ENCODE assay signal across 25 mouse cellular contexts in the genomic region with DNA sequence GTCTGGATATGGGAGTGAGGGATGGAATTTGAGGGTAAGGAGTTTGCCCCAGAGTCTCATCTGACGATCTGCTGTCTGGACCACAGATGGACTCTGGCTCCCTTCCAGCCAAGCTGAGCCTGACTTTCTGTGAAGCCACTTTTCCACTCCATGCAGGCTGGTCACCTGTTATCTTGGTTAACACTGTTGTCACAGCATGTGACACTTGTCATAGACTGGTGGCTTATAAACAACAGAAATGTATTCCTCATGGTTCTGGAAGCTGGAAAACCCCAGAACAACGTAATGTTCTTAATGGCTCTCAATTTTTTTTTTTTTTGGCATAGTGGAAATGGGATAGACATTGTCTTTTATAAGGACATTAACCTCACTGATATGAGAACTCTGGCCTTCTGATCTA. TPM values are rescaled to one million over a fixed set of nuclear protein-coding genes. Genes with fewer than 3 reads are reported as not detected.
"Had no signal": no experiment of that assay in that cellular context is flagged by ENCODE, and none has a peak within 500 bp of the region (broad histone marks: within the 10 kb centered on the region; RNA-seq: fewer than 3 reads in every experiment).

No protein-coding gene starts in this region.

- DNase-seq: lung, adult 18-20 months; lung, embryonic 14.5 days; lung, postnatal 10 days; lung, postnatal 4 days; midbrain, embryonic 14.5 days; right cerebral cortex, postnatal 14 days; thymus, adult 2 months; thymus, postnatal 25 days; thymus, postnatal 4 days had no signal

- H3K4me3 ChIP-seq: midbrain, embryonic 10.5 days; midbrain, embryonic 12.5 days; neural tube, embryonic 12.5 days; stomach, embryonic 15.5 days had no signal

- H3K9ac ChIP-seq: lung, embryonic 14.5 days; midbrain, embryonic 12.5 days; neural tube, embryonic 12.5 days; stomach, embryonic 15.5 days had no signal

- H3K4me1 ChIP-seq: midbrain, embryonic 10.5 days; midbrain, embryonic 12.5 days; neural tube, embryonic 12.5 days; stomach, embryonic 15.5 days had no signal

- H3K27me3 ChIP-seq: midbrain, embryonic 12.5 days; neural tube, embryonic 12.5 days; stomach, embryonic 15.5 days had no signal

- H3K4me2 ChIP-seq: lung, embryonic 14.5 days; midbrain, embryonic 12.5 days; neural tube, embryonic 12.5 days; stomach, embryonic 15.5 days had no signal

- H3K36me3 ChIP-seq: midbrain, embryonic 10.5 days; midbrain, embryonic 12.5 days; neural tube, embryonic 12.5 days; stomach, embryonic 15.5 days had no signal

- H3K9me3 ChIP-seq: midbrain, embryonic 10.5 days; neural tube, embryonic 12.5 days; stomach, embryonic 15.5 days had no signal

- H3K27ac ChIP-seq: midbrain, embryonic 10.5 days; midbrain, embryonic 12.5 days; neural tube, embryonic 12.5 days; stomach, embryonic 15.5 days; stomach, postnatal 0 days had no signal

RNA-seq across cellular contexts. Expression of a gene that starts 21.4 kb away (rescaled TPM):
- total RNA-seq: megakaryocyte, adult 5-6 weeks; megakaryocyte-erythroid progenitor cell, adult 5-6 weeks; midbrain, postnatal 0 days; monocyte, adult 5-6 weeks; neutrophil, adult 5-6 weeks had no signal
- polyA plus RNA-seq: liver, embryonic 16.5 days; lung, embryonic 14.5 days; lung, embryonic 16.5 days; midbrain, embryonic 10.5 days; midbrain, embryonic 12.5 days; midbrain, embryonic 14.5 days; midbrain, postnatal 0 days; neural tube, embryonic 12.5 days; neural tube, embryonic 14.5 days; spleen, adult 2 months; stomach, embryonic 15.5 days; stomach, postnatal 0 days; thymus, adult 2 months; urinary bladder, adult 2 months had no signal

RNA-seq across cellular contexts. Expression of a gene that starts 28.9 kb away (rescaled TPM):
- total RNA-seq: megakaryocyte, adult 5-6 weeks; megakaryocyte-erythroid progenitor cell, adult 5-6 weeks; midbrain, postnatal 0 days; monocyte, adult 5-6 weeks; neutrophil, adult 5-6 weeks had no signal
- polyA plus RNA-seq: liver, embryonic 16.5 days; lung, embryonic 14.5 days; lung, embryonic 16.5 days; midbrain, embryonic 10.5 days; midbrain, embryonic 12.5 days; midbrain, embryonic 14.5 days; midbrain, postnatal 0 days; neural tube, embryonic 12.5 days; neural tube, embryonic 14.5 days; spleen, adult 2 months; stomach, embryonic 15.5 days; stomach, postnatal 0 days; testis, adult 2 months; thymus, adult 2 months; urinary bladder, adult 2 months had no signal

RNA-seq across cellular contexts. Expression of a gene that starts 42.8 kb away (rescaled TPM):
- total RNA-seq: megakaryocyte, adult 5-6 weeks; megakaryocyte-erythroid progenitor cell, adult 5-6 weeks; midbrain, postnatal 0 days; monocyte, adult 5-6 weeks; neutrophil, adult 5-6 weeks had no signal
- polyA plus RNA-seq: liver, embryonic 16.5 days; lung, embryonic 14.5 days; lung, embryonic 16.5 days; midbrain, embryonic 10.5 days; midbrain, embryonic 12.5 days; midbrain, embryonic 14.5 days; midbrain, postnatal 0 days; neural tube, embryonic 12.5 days; neural tube, embryonic 14.5 days; spleen, adult 2 months; stomach, postnatal 0 days; testis, adult 2 months; thymus, adult 2 months; urinary bladder, adult 2 months had no signal
